Mouse (Mus musculus) monocyte, adult 2 months (primary cell): ENCODE data around the gene H2-K1.
A peak's percentile ranks its signal among the peaks of the same experiment; 100 is the strongest.

ENCODE experiments used
- DNase-seq, 2 experiments: peaks; one replicate each; pipeline ENCODE4 v3.0.0; 2022; ENCODE audit warnings: low spot score in 2 of 2, low read depth in 1 of 2

The H2-K1 gene

DNA sequence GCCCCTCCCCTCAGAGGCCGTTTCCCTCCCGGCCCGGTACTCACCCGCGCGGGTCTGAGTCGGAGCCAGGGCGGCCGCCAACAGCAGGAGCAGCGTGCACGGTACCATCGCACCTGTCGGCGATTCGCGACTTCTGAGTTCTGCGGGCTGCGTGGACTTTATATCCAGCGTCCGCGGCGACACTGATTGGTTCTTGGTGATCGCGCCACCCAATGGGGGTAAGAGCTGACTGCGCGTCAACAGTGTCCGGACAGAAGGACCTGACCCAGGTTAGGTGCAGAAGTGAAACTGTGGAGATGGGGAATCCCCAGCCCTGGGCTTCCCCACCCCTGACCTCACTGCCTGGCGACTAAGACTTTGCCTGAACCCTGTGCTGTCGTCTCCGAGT lies at the start of gene H2-K1:
TSS of gene H2-K1 (minus strand) at position 198 of the 388 bp plus-strand sequence.
- DNase-seq: peak; percentile 96 to 97

- DNase-seq: peak in 1 of 2 experiments; percentile 39
These were observed 47.4 kb upstream of the H2-K1 start for GRCm38 (mm10) chr17:34047404-34048050.

- DNase-seq: no peak
These were observed 45.8 kb upstream of the H2-K1 start for GRCm38 (mm10) chr17:34045941-34046340.

GRCm38 (mm10) chr17:34039562-34040450 lies 39.7 kb upstream of the H2-K1 start:
- no peak for DNase-seq

GRCm38 (mm10) chr17:34038878-34039561 lies 38.9 kb upstream of the H2-K1 start, which contains the start of gene Col11a2:
Gene Col11a2, plus strand, starts transcription at chr17:34039437.
- no peak for DNase-seq

DNA sequence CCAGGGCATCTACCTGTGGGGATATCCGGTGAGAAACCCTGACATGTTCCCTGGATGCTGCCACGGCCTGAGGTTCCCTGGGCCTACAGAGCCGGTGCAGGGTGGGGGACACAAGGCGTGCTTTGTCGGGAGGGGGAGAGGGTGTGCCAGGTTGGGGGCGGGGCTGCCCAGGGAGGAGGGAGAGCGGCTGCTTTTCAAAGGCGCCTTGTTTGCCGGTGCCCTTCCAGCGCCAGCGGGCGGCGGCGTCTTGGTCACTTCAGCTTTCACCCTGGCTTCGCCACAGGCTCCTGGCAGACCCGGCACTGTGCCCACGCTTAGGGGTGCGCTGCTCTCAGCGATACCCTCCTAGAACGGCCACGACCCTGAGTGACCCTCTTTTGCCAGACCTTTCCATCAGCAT lies 38.3 kb upstream of the H2-K1 start:
- no peak for DNase-seq

GRCm38 (mm10) chr17:34037241-34037640 lies 37.1 kb upstream of the H2-K1 start:
- no peak for DNase-seq

- DNase-seq: no peak
These were observed 36.5 kb upstream of the H2-K1 start for GRCm38 (mm10) chr17:34036647-34037046.

DNA sequence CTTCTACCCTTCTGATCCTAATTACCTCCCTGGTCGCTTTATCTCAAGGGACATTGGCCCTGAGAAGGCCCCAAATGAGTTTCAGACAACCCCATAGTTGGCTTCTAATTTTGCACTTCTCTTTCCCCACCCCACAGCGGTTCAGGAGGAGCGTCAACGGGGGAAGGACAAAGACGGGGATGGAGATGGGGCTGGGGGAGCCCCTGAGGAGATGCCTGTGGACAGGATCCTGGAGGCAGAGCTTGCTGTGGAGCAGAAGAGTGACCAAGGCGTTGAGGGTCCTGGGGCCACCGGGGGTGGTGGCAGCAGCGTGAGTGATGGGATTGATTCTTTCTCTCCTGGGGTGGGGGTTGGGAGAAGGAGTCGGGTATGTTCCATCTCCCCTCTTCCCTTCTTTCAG lies 35.4 kb upstream of the H2-K1 start:
- DNase-seq: no peak

GRCm38 (mm10) chr17:34034064-34034463 lies 33.9 kb upstream of the H2-K1 start:
- DNase-seq: peak in 1 of 2 experiments; percentile 63

DNA sequence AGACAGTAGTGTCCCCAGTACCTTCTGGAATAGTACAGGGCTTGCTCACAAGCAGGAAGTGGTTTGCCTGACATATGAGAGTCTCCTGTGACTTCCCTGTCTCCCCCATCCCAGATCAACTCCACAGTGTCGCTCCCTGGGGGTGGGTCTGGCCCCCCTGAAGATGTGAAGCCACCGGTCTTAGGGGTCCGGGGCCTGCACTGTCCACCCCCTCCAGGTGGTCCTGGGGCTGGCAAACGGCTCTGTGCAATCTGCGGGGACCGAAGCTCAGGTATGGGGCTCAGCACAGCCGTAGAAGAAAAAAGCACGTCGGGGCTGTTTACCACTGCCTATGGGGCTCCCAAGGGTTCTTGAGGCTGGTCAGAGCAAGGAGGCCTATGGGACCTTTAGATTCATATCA lies 33.3 kb upstream of the H2-K1 start:
- no peak for DNase-seq

DNA sequence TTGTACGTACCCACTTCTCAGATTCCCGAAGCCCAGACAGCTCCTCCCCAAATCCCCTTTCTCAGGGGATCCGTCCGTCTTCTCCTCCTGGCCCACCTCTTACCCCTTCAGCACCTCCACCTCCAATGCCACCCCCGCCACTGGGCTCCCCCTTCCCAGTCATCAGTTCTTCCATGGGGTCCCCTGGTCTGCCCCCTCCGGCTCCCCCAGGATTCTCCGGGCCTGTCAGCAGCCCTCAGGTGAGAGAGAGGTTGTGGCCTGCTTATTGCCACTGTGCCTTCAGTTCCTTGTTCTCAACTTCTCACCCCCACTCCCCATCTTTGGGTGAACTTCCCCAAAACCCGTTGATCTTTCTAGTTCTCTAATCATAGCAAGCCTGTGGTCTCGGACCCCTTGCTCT lies 32.7 kb upstream of the H2-K1 start:
- DNase-seq: peak in 1 of 2 experiments; percentile 32

GRCm38 (mm10) chr17:34032174-34032632 lies 32.1 kb upstream of the H2-K1 start:
- DNase-seq: peak in 1 of 2 experiments; percentile 56

- DNase-seq: peak; percentile 98 to 99
These were observed 31.5 kb upstream of the H2-K1 start, which contains the start of the genes Slc39a7 and Rxrb for GRCm38 (mm10) chr17:34031465-34032173. Gene Slc39a7, minus strand, starts transcription at chr17:34031682. Gene Rxrb, plus strand, starts transcription at chr17:34031812.

- DNase-seq: no peak
These were observed 30.7 kb upstream of the H2-K1 start for GRCm38 (mm10) chr17:34030861-34031326.

GRCm38 (mm10) chr17:34029890-34030595 lies 29.9 kb upstream of the H2-K1 start:
- DNase-seq: no peak

- no peak for DNase-seq
These were observed 29.2 kb upstream of the H2-K1 start for GRCm38 (mm10) chr17:34029150-34029889.

- DNase-seq: no peak
These were observed 28.5 kb upstream of the H2-K1 start for GRCm38 (mm10) chr17:34028501-34029149.
